Mouse (Mus musculus): ENCODE data around the gene Tex29. TPM values are rescaled to one million over a fixed set of nuclear protein-coding genes. Genes with fewer than 3 reads are reported as not detected.

Tex29 gene
- total and polyA plus RNA-seq, 3 experiments, result not detected

GRCm38 (mm10) chr8:11886824-11887223 lies 46.5 kb downstream of the Tex29 start:
- Histone ChIP-seq H3K27me3 (ENCODE audit: control insufficient read depth, insufficient read depth, low read length) (no peaks in the 10 kb centered on the region), H3K79me2 (replicated peaks; ENCODE audit: control insufficient read depth, insufficient read depth, low read length) (no peaks in the 10 kb centered on the region), H3K4me1 (ENCODE audit: control insufficient read depth, insufficient read depth, low read length) (no peaks in the 10 kb centered on the region), H3K27ac (no peak overlapping the region), H3K9ac (ENCODE audit: low read depth, low read length) (no peak overlapping the region), H3K4me3 (no peak overlapping the region), H3K36me3 (ENCODE audit: control insufficient read depth, insufficient read depth, low read length) (no peaks in the 10 kb centered on the region)
- TF ChIP-seq POLR2A (IDR thresholded peaks at IDR 0.05; ENCODE audit: insufficient read depth, low read depth, low read length) (no peak), CTCF (IDR thresholded peaks at IDR 0.05) (no peak), EP300 (IDR thresholded peaks at IDR 0.05; ENCODE audit: insufficient read depth, low read depth, low read length) (no peak)
- WGBS, result 87% methylated on average over 2 of the region's 2 CpGs
- DNase-seq, result no peak
- intact Hi-C loops (cut with DNase I), result no loop called here

DNA sequence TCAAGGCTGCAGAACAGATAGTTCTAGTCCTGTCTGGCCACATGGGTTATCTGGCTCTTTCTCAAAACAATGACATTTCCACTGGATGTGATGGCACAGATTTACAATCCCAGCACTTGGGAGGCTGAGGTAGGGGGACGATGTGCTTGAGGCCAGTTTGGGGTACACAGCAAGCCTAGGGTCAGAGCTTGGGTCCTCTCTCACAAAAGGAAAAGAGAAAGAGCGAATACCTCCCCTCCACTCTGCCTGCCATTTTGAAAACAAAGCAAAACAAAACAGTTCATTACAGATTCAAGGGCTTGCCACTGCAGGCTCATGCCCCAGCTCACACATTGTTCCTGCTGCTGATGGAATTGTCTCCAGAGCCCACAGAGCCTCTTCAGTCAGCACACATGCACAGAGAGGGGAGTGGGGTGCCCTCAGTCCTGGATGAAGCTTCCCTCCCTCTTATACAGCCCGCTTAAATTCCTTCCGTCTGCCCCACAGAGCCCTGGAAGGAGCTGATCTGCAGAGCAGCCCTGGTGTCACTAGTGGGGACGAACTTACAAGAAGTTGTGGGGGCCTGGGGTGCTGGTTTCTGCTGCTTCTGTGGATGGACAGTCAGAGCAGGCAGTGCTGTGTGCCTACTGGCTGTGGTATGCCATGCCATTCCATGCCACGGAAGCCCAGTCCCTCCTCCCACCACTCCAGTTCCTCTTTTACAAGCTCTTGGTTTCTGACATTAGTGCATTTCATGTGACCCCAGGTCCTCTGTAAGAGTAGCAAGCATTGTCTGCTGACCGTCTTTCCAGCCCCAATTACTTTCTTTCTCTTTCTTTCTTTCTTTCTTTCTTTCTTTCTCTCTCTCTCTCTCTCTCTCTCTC lies 49.1 kb downstream of the Tex29 start:
- Histone ChIP-seq H3K27ac (no peak overlapping the region), H3K79me2 (replicated peaks; ENCODE audit: control insufficient read depth, insufficient read depth, low read length) (no peaks in the 10 kb centered on the region), H3K4me3 (no peak overlapping the region), H3K4me1 (ENCODE audit: control insufficient read depth, insufficient read depth, low read length) (0 out of 2 replicates have a peak, but pooled peaks cover 2% of the 10 kb centered on the region), H3K36me3 (ENCODE audit: control insufficient read depth, insufficient read depth, low read length) (no peaks in the 10 kb centered on the region), H3K9ac (ENCODE audit: low read depth, low read length) (no peak overlapping the region), H3K27me3 (ENCODE audit: control insufficient read depth, insufficient read depth, low read length) (no peaks in the 10 kb centered on the region)
- TF ChIP-seq CTCF (IDR thresholded peaks at IDR 0.05) (no peak), POLR2A (IDR thresholded peaks at IDR 0.05; ENCODE audit: insufficient read depth, low read depth, low read length) (no peak), EP300 (IDR thresholded peaks at IDR 0.05; ENCODE audit: insufficient read depth, low read depth, low read length) (no peak)
- intact Hi-C loops (cut with DNase I), result loop anchor here (5.0 kb wide), 1 partner anchor 67 kb away; no protein-coding TSS in a partner anchor
- 72% methylated on average over 7 of the region's 7 CpGs for WGBS
- no peak for DNase-seq

DNA sequence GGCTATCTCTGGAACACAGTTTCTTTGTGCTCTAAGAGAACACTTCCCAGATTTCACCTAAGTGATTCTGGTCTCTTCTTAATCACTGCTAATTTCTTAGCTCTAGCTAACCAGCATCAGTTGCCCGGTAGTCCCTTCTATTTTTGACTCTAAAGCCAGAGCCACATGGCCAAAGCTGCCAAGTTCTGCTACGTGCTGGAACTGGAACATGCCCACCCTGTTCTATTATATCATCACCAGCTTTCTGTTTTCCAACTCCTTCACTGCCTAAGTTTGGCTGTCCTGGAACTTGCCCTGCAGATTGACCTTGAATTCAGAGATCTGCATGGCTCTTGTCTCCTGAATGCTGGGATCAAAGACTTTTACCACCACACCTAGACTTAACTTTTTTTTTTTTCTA lies 52.5 kb downstream of the Tex29 start:
- Histone ChIP-seq H3K9ac (ENCODE audit: low read depth, low read length) (no peak overlapping the region), H3K4me1 (ENCODE audit: control insufficient read depth, insufficient read depth, low read length) (0 out of 2 replicates have a peak, but pooled peaks cover 2% of the 10 kb centered on the region), H3K27ac (peak overlapping the region; percentile 55), H3K79me2 (replicated peaks; ENCODE audit: control insufficient read depth, insufficient read depth, low read length) (no peaks in the 10 kb centered on the region), H3K4me3 (no peak overlapping the region), H3K36me3 (ENCODE audit: control insufficient read depth, insufficient read depth, low read length) (no peaks in the 10 kb centered on the region), H3K27me3 (ENCODE audit: control insufficient read depth, insufficient read depth, low read length) (no peaks in the 10 kb centered on the region)
- WGBS, result 58% methylated on average over 2 of the region's 2 CpGs
- DNase-seq, result peak in 1 of 2 experiments; percentile 57
- intact Hi-C loops (cut with DNase I), result loop anchor here (5.0 kb wide), 1 partner anchor 70 kb away; no protein-coding TSS in a partner anchor
- TF ChIP-seq EP300 (IDR thresholded peaks at IDR 0.05; ENCODE audit: insufficient read depth, low read depth, low read length), result no peak
- TF ChIP-seq POLR2A (IDR thresholded peaks at IDR 0.05; ENCODE audit: insufficient read depth, low read depth, low read length), result no peak
- no peak for TF ChIP-seq CTCF (IDR thresholded peaks at IDR 0.05)

DNA sequence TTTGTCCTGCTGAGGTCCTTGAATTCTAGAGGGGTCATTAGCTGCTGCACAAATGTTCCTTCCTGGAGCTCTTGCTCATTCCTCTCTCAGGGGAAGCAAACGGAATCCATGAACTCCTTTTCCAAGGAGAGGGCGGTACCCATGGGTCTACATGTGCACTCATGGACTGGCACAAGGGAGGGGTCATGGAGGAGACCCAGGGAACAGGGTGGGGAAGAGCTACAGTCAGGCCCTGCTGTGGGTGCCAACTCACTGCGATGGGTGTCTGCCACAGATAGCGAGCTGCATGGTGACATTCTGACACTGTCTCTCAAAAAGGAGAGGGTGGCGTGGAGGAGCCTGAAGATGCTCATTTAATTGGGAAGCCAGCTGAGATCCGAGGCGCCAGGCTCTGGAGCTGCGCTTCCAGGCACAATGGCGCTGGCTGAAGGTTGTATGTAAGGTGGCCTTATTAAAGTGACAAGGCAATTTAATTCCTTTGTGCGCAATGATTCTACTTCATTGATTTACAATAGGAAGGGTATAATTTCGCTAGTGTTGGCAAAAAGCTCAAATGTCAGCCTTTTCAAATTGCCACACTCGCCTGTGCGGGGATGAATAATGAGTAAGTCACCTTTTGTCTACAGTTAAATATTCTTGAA lies 55.9 kb downstream of the Tex29 start:
- Histone ChIP-seq H3K27me3 (ENCODE audit: control insufficient read depth, insufficient read depth, low read length) (no peaks in the 10 kb centered on the region), H3K4me1 (ENCODE audit: control insufficient read depth, insufficient read depth, low read length) (0 out of 2 replicates have a peak, but pooled peaks cover 2% of the 10 kb centered on the region), H3K9ac (ENCODE audit: low read depth, low read length) (no peak overlapping the region), H3K36me3 (ENCODE audit: control insufficient read depth, insufficient read depth, low read length) (no peaks in the 10 kb centered on the region), H3K27ac (no peak overlapping the region), H3K79me2 (replicated peaks; ENCODE audit: control insufficient read depth, insufficient read depth, low read length) (no peaks in the 10 kb centered on the region), H3K4me3 (no peak overlapping the region)
- intact Hi-C loops (cut with DNase I), result no loop called here
- DNase-seq, result no peak
- TF ChIP-seq EP300 (IDR thresholded peaks at IDR 0.05; ENCODE audit: insufficient read depth, low read depth, low read length) (no peak), POLR2A (IDR thresholded peaks at IDR 0.05; ENCODE audit: insufficient read depth, low read depth, low read length) (no peak), CTCF (IDR thresholded peaks at IDR 0.05) (no peak)
- WGBS, result 87% methylated on average over 13 of the region's 13 CpGs

GRCm38 (mm10) chr8:11896677-11897076 lies 56.4 kb downstream of the Tex29 start:
- DNase-seq, result no peak
- Histone ChIP-seq H3K79me2 (replicated peaks; ENCODE audit: control insufficient read depth, insufficient read depth, low read length) (no peaks in the 10 kb centered on the region), H3K9ac (ENCODE audit: low read depth, low read length) (no peak overlapping the region), H3K36me3 (ENCODE audit: control insufficient read depth, insufficient read depth, low read length) (no peaks in the 10 kb centered on the region), H3K4me3 (no peak overlapping the region), H3K27me3 (ENCODE audit: control insufficient read depth, insufficient read depth, low read length) (no peaks in the 10 kb centered on the region), H3K4me1 (ENCODE audit: control insufficient read depth, insufficient read depth, low read length) (0 out of 2 replicates have a peak, but pooled peaks cover 2% of the 10 kb centered on the region), H3K27ac (no peak overlapping the region)
- 86% methylated on average over 10 of the region's 10 CpGs for WGBS
- intact Hi-C loops (cut with DNase I), result no loop called here
- TF ChIP-seq CTCF (IDR thresholded peaks at IDR 0.05), result no peak

GRCm38 (mm10) chr8:11898814-11899213 lies 58.5 kb downstream of the Tex29 start:
- no peaks in the 10 kb centered on the region for H3K27me3 ChIP-seq (ENCODE audit: control insufficient read depth, insufficient read depth, low read length)
- WGBS, result 79% methylated on average over 1 of the region's 1 CpGs
- no peak overlapping the region for H3K9ac ChIP-seq (ENCODE audit: low read depth, low read length)
- no peaks in the 10 kb centered on the region for H3K79me2 ChIP-seq (replicated peaks; ENCODE audit: control insufficient read depth, insufficient read depth, low read length)
- H3K36me3 ChIP-seq (ENCODE audit: control insufficient read depth, insufficient read depth, low read length), result no peaks in the 10 kb centered on the region
- no peak overlapping the region for H3K4me3 ChIP-seq
- H3K4me1 ChIP-seq (ENCODE audit: control insufficient read depth, insufficient read depth, low read length), result no peaks in the 10 kb centered on the region
- no peak for TF ChIP-seq EP300 (IDR thresholded peaks at IDR 0.05; ENCODE audit: insufficient read depth, low read depth, low read length)
- no peak for TF ChIP-seq CTCF (IDR thresholded peaks at IDR 0.05)
- no peak for TF ChIP-seq POLR2A (IDR thresholded peaks at IDR 0.05; ENCODE audit: insufficient read depth, low read depth, low read length)
- no peak for DNase-seq
- intact Hi-C loops (cut with DNase I), result no loop called here
- no peak overlapping the region for H3K27ac ChIP-seq

Other genes with a start within 250 kb of the Tex29 start
- gene Ankrd10, start 204.7 kb upstream of the Tex29 start, total RNA-seq (2021), result 10 to 100 TPM; 19.3 to 21.5 TPM
- 39.9 and 57.5 TPM in 2 replicates for gene Ankrd10, start 204.7 kb upstream of the Tex29 start, polyA plus RNA-seq (2012; rRNA removed)
- gene 1700016D06Rik, start 139.4 kb upstream of the Tex29 start, total RNA-seq (2021), result not detected
- gene 1700016D06Rik, start 139.4 kb upstream of the Tex29 start, polyA plus RNA-seq (2012; rRNA removed), result not detected in 2 replicates
- gene Arhgef7, start 112.8 kb upstream of the Tex29 start, total RNA-seq (2021), result 100 to 1,000 TPM; 114 to 117 TPM
- gene Arhgef7, start 112.8 kb upstream of the Tex29 start, polyA plus RNA-seq (2012; rRNA removed), result 59.7 and 68.7 TPM in 2 replicates

Measured in heart, adult 2 months (tissue).